Mouse (Mus musculus) midbrain, embryonic 15.5 days (tissue): Measurements from ENCODE around the gene Fgfr2. TPM values are rescaled to one million over a fixed set of nuclear protein-coding genes. Genes with fewer than 3 reads are reported as not detected.
A peak's percentile ranks its signal among the peaks of the same experiment; 100 is the strongest.

Experiments
- ATAC-seq: fragments of 200-750 bp; cut with Nextera tagmentation; replicated peaks from 2 replicates; pipeline ENCODE4 v1.8.0; 2017; ENCODE audit warnings: moderate TSS enrichment
- H3K27ac ChIP-seq: fragments of 300-500 bp; sonication (generic); 2 replicates; pipeline ENCODE4 v1.5.1; 2015; ENCODE audit warnings: mild to moderate bottlenecking, inconsistent platforms
- H3K27me3 ChIP-seq: fragments of 300-500 bp; sonication (generic); replicated peaks from 2 replicates; pipeline ENCODE4 v1.6.1; 2015; ENCODE audit warnings: inconsistent platforms
- H3K36me3 ChIP-seq: fragments of 300-500 bp; sonication (generic); replicated peaks from 2 replicates; pipeline ENCODE4 v1.6.1; 2015; ENCODE audit warnings: inconsistent platforms
- H3K4me1 ChIP-seq: fragments of 300-500 bp; sonication (generic); 2 replicates; pipeline ENCODE4 v1.6.1; 2015; ENCODE audit warnings: inconsistent platforms
- H3K4me2 ChIP-seq: fragments of 300-500 bp; sonication (generic); 2 replicates; pipeline ENCODE4 v1.6.1; 2015; ENCODE audit warnings: inconsistent platforms, mild to moderate bottlenecking, moderate library complexity
- H3K4me3 ChIP-seq: fragments of 300-500 bp; sonication (generic); 2 replicates; pipeline ENCODE4 v1.5.1; 2015; ENCODE audit warnings: mild to moderate bottlenecking, inconsistent platforms
- H3K9ac ChIP-seq: fragments of 300-500 bp; sonication (generic); 2 replicates; pipeline ENCODE4 v1.6.1; 2015; ENCODE audit warnings: mild to moderate bottlenecking, inconsistent platforms
- H3K9me3 ChIP-seq: fragments of 300-500 bp; sonication (generic); 2 replicates; pipeline ENCODE4 v1.6.1; 2016; ENCODE audit warnings: inconsistent platforms
- WGBS: fragments of 180-500 bp; shearing (Covaris S2); methylation state at CpG from one replicate; pipeline ENCODE4 v1.1.7; 2015; ENCODE audit warnings: mixed read lengths; 5-methylcytosine and 5-hydroxymethylcytosine counted together
- polyA plus RNA-seq: library from polyadenylated mRNA; unstranded; fragments of >200 nt; fragmentation: Nextera tagmentation; extraction: Ambion mirVana; gene quantifications from 2 replicates; pipeline ENCODE4 v1.2.1, GENCODE M21; 2015

Gene Fgfr2
- polyA plus RNA-seq, 1 experiment from 2014 or later, result 23.3 TPM

GRCm38 (mm10) chr7:131778271-131778985 is 1344.7 kb downstream of the Fgfr2 start:
- H3K9ac ChIP-seq, result no peak overlapping the region
- H3K9me3 ChIP-seq, result no peaks in the 10 kb centered on the region
- H3K27ac ChIP-seq, result peak overlapping the region; percentile 65; the same call in 1 of the 2 replicates
- no peak overlapping the region for H3K4me3 ChIP-seq
- 52% methylated on average over 24 of the region's 24 CpGs for WGBS
- no peak overlapping the region for H3K4me2 ChIP-seq
- H3K27me3 ChIP-seq, result peaks cover 4% of the 10 kb centered on the region; the same call in 1 of the 2 replicates
- no peaks in the 10 kb centered on the region for H3K36me3 ChIP-seq
- no peak for ATAC-seq
- H3K4me1 ChIP-seq, result peaks cover 40% of the 10 kb centered on the region

GRCm38 (mm10) chr7:131777461-131778270 is 1345.5 kb downstream of the Fgfr2 start:
- no peaks in the 10 kb centered on the region for H3K9me3 ChIP-seq
- H3K27ac ChIP-seq, result peak overlapping the region; percentile 65
- H3K4me1 ChIP-seq, result peaks cover 40% of the 10 kb centered on the region
- H3K4me2 ChIP-seq, result peak overlapping the region; percentile 21
- H3K4me3 ChIP-seq, result no peak overlapping the region
- peak; percentile 63 for ATAC-seq
- H3K9ac ChIP-seq, result no peak overlapping the region; the same call in 1 of the 2 replicates
- WGBS, result 23% methylated on average over 10 of the region's 10 CpGs
- peaks cover 4% of the 10 kb centered on the region; the same call in 1 of the 2 replicates for H3K27me3 ChIP-seq
- no peaks in the 10 kb centered on the region for H3K36me3 ChIP-seq

GRCm38 (mm10) chr7:131776191-131776752 is 1346.9 kb downstream of the Fgfr2 start:
- H3K36me3 ChIP-seq, result no peaks in the 10 kb centered on the region
- H3K4me1 ChIP-seq, result peaks cover 40% of the 10 kb centered on the region
- no peak overlapping the region for H3K27ac ChIP-seq
- no peaks in the 10 kb centered on the region for H3K9me3 ChIP-seq
- no peak overlapping the region for H3K4me2 ChIP-seq
- no peak for ATAC-seq
- H3K4me3 ChIP-seq, result no peak overlapping the region
- H3K9ac ChIP-seq, result no peak overlapping the region
- 41% methylated on average over 16 of the region's 16 CpGs for WGBS
- H3K27me3 ChIP-seq, result peaks cover 2% of the 10 kb centered on the region

GRCm38 (mm10) chr7:131757922-131758321 is 1365.2 kb downstream of the Fgfr2 start:
- Histone ChIP-seq H3K4me3 (no peak overlapping the region), H3K36me3 (no peaks in the 10 kb centered on the region), H3K27me3 (0 out of 2 replicates have a peak, but pooled peaks cover 5% of the 10 kb centered on the region), H3K9me3 (no peaks in the 10 kb centered on the region), H3K4me2 (no peak overlapping the region), H3K27ac (no peak overlapping the region), H3K4me1 (no peaks in the 10 kb centered on the region), H3K9ac (no peak overlapping the region)
- no peak for ATAC-seq
- WGBS, result 91% methylated on average over 3 of the region's 3 CpGs

- peaks cover 67% of the 10 kb centered on the region for H3K27me3 ChIP-seq
- ATAC-seq, result peak; percentile 37; the same call in 1 of the 2 replicates
These were observed 1375.8 kb downstream of the Fgfr2 start for GRCm38 (mm10) chr7:131747152-131748010.

GRCm38 (mm10) chr7:131746752-131747151 is 1376.4 kb downstream of the Fgfr2 start:
- H3K27ac ChIP-seq, result no peak overlapping the region
- no peaks in the 10 kb centered on the region for H3K9me3 ChIP-seq
- no peak for ATAC-seq
- H3K4me2 ChIP-seq, result peak overlapping the region; percentile 30; the same call in 1 of the 2 replicates
- H3K9ac ChIP-seq, result no peak overlapping the region
- H3K36me3 ChIP-seq, result no peaks in the 10 kb centered on the region
- peaks cover 14% of the 10 kb centered on the region for H3K4me1 ChIP-seq
- H3K4me3 ChIP-seq, result no peak overlapping the region
- H3K27me3 ChIP-seq, result peaks cover 70% of the 10 kb centered on the region
- WGBS, result 16% methylated on average over 9 of the region's 9 CpGs

More at GRCm38 (mm10) chr7:131747152-131748010, 1375.8 kb downstream of the Fgfr2 start:
- H3K36me3 ChIP-seq, result no peaks in the 10 kb centered on the region
- peak overlapping the region; percentile 30 for H3K4me2 ChIP-seq
- 13% methylated on average over 16 of the region's 16 CpGs for WGBS
- H3K9me3 ChIP-seq, result no peaks in the 10 kb centered on the region
- no peak overlapping the region for H3K27ac ChIP-seq
- no peak overlapping the region for H3K9ac ChIP-seq
- peaks cover 14% of the 10 kb centered on the region for H3K4me1 ChIP-seq
- H3K4me3 ChIP-seq, result no peak overlapping the region

- no peaks in the 10 kb centered on the region for H3K36me3 ChIP-seq
- peaks cover 14% of the 10 kb centered on the region for H3K4me1 ChIP-seq
- H3K9me3 ChIP-seq, result no peaks in the 10 kb centered on the region
- no peak for ATAC-seq
- H3K4me3 ChIP-seq, result no peak overlapping the region
- H3K27me3 ChIP-seq, result peaks cover 51% of the 10 kb centered on the region
- no peak overlapping the region for H3K27ac ChIP-seq
- H3K9ac ChIP-seq, result no peak overlapping the region
- H3K4me2 ChIP-seq, result no peak overlapping the region
- WGBS, result 58% methylated on average over 8 of the region's 8 CpGs
These were observed 1380.0 kb downstream of the Fgfr2 start for GRCm38 (mm10) chr7:131743193-131743592.

- 5% methylated on average over 9 of the region's 9 CpGs for WGBS
- peaks cover 11% of the 10 kb centered on the region for H3K4me1 ChIP-seq
- H3K4me3 ChIP-seq, result no peak overlapping the region
- 0 out of 2 replicates have a peak, but pooled peaks cover 4% of the 10 kb centered on the region for H3K27me3 ChIP-seq
- no peaks in the 10 kb centered on the region for H3K9me3 ChIP-seq
- 0 out of 2 replicates have a peak overlapping the region, but pooled peaks have one; percentile 13 for H3K9ac ChIP-seq
- H3K27ac ChIP-seq, result no peak overlapping the region
- no peak for ATAC-seq
- H3K4me2 ChIP-seq, result peak overlapping the region; percentile 26
- no peaks in the 10 kb centered on the region for H3K36me3 ChIP-seq
These were observed 1400.2 kb downstream of the Fgfr2 start for GRCm38 (mm10) chr7:131722783-131723575.

GRCm38 (mm10) chr7:131722316-131722715 is 1400.8 kb downstream of the Fgfr2 start:
- peaks cover 11% of the 10 kb centered on the region for H3K4me1 ChIP-seq
- ATAC-seq, result no peak
- H3K27ac ChIP-seq, result no peak overlapping the region
- H3K36me3 ChIP-seq, result no peaks in the 10 kb centered on the region
- 0 out of 2 replicates have a peak, but pooled peaks cover 4% of the 10 kb centered on the region for H3K27me3 ChIP-seq
- H3K9me3 ChIP-seq, result no peaks in the 10 kb centered on the region
- 0 out of 2 replicates have a peak overlapping the region, but pooled peaks have one; percentile 26 for H3K4me2 ChIP-seq
- H3K4me3 ChIP-seq, result no peak overlapping the region
- no peak overlapping the region for H3K9ac ChIP-seq
- WGBS, result 20% methylated on average over 4 of the region's 4 CpGs

- Histone ChIP-seq H3K9me3 (no peaks in the 10 kb centered on the region), H3K9ac (no peak overlapping the region), H3K4me3 (no peak overlapping the region), H3K36me3 (no peaks in the 10 kb centered on the region), H3K4me1 (peaks cover 10% of the 10 kb centered on the region), H3K27ac (no peak overlapping the region), H3K27me3 (0 out of 2 replicates have a peak, but pooled peaks cover 4% of the 10 kb centered on the region), H3K4me2 (no peak overlapping the region)
- 22% methylated on average over 3 of the region's 3 CpGs for WGBS
- no peak for ATAC-seq
These were observed 1404.9 kb downstream of the Fgfr2 start for GRCm38 (mm10) chr7:131718280-131718679.

GRCm38 (mm10) chr7:131713076-131713475 is 1410.1 kb downstream of the Fgfr2 start:
- H3K4me2 ChIP-seq, result no peak overlapping the region
- H3K9me3 ChIP-seq, result no peaks in the 10 kb centered on the region
- no peaks in the 10 kb centered on the region for H3K36me3 ChIP-seq
- no peaks in the 10 kb centered on the region for H3K4me1 ChIP-seq
- 82% methylated on average over 9 of the region's 9 CpGs for WGBS
- H3K4me3 ChIP-seq, result no peak overlapping the region
- ATAC-seq, result no peak
- no peak overlapping the region for H3K9ac ChIP-seq
- H3K27ac ChIP-seq, result 0 out of 2 replicates have a peak overlapping the region, but pooled peaks have one; percentile 1
- H3K27me3 ChIP-seq, result no peaks in the 10 kb centered on the region; the same call in 1 of the 2 replicates
